Mouse (Mus musculus): ENCODE data around the gene Zfhx2.

DNA sequence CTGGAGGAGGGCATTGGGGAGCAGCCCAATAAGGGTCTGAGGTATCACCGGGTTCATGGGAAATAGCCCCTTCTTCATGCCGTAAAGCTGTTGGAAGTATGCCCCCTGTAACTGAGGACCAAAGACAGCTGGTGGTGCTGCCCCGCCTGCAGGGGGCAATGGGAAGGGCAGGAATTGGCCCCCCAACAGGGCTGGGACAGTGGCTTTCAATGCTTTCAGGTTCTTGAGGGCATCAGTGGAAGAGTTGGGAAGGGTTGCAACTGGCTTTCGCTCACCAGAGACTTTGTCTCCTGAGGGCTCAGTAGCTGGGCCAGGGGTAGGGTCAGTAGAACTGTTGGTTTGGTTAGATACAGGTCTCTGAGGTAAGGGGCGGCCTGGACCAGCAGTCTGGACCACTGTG, 29.0 kb downstream of the Zfhx2 start:
- TF ChIP-seq ZNF384 (IDR thresholded peaks at IDR 0.05; ENCODE audit: low read depth, low read length) (no peak), HCFC1 (IDR thresholded peaks at IDR 0.05; ENCODE audit: borderline replicate concordance, insufficient read depth, low read length) (no peak)

All from ES-E14 (cell line).